Mouse (Mus musculus) macrophage (primary cell): Measurements from ENCODE around the gene Lbhd2. TPM values are rescaled to one million over a fixed set of nuclear protein-coding genes. Genes with fewer than 3 reads are reported as not detected.
A peak's percentile ranks its signal among the peaks of the same experiment; 100 is the strongest.

Experiments
- H3K27ac ChIP-seq: fragments of 350-480 bp; formaldehyde crosslinking; 2 replicates; pipeline ENCODE4 v1.9.0; 2021
- H3K36me3 ChIP-seq: fragments of 350-480 bp; formaldehyde crosslinking; 2 replicates; pipeline ENCODE4 v1.9.0; 2021; ENCODE audit errors: inconsistent target
- H3K4me3 ChIP-seq: fragments of 350-480 bp; formaldehyde crosslinking; 2 replicates; pipeline ENCODE4 v1.9.0; 2021; ENCODE audit errors: inconsistent target
- H3K79me2 ChIP-seq: fragments of 350-480 bp; formaldehyde crosslinking; 2 replicates; pipeline ENCODE4 v1.9.0; 2021; ENCODE audit errors: inconsistent target
- WGBS: methylation state at CpG from one replicate; pipeline ENCODE4 v1.1.7; 2026; ENCODE audit warnings: inconsistent platforms; ENCODE audit not compliant: missing documents; 5-methylcytosine and 5-hydroxymethylcytosine counted together
- polyA plus RNA-seq: library from polyadenylated mRNA; stranded (reverse); fragments of 250-400 nt; gene quantifications from 3 replicates; pipeline ENCODE4 v1.2.4, GENCODE M21; 2018; ENCODE audit warnings: inconsistent platforms

Lbhd2 gene
- polyA plus RNA-seq, 1 experiment from 2014 or later = not detected

DNA sequence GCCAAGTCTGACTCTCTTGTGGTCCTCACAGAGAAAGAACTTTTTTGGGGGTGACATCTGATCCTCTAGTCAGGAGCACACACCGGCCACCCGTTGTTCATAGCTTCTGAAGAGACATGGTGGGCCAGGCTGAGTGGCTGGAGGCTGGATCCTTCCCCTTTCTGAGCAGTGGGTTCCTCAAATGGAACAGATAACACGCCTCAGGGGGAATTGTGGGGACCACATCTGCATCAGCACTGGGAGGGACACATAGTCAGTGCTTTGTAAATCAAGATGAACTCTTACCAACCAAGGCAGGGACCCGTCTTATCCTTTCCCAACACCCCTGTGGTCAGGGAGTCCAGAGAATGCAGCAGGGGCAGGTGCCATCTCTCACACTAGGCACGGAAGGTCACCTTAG is 13.3 kb downstream of the Lbhd2 start:
- WGBS = 45% methylated on average over 5 of the region's 5 CpGs
- H3K36me3 ChIP-seq = no peaks in the 10 kb centered on the region
- no peaks in the 10 kb centered on the region for H3K79me2 ChIP-seq
- no peak overlapping the region for H3K4me3 ChIP-seq
- no peak overlapping the region for H3K27ac ChIP-seq

DNA sequence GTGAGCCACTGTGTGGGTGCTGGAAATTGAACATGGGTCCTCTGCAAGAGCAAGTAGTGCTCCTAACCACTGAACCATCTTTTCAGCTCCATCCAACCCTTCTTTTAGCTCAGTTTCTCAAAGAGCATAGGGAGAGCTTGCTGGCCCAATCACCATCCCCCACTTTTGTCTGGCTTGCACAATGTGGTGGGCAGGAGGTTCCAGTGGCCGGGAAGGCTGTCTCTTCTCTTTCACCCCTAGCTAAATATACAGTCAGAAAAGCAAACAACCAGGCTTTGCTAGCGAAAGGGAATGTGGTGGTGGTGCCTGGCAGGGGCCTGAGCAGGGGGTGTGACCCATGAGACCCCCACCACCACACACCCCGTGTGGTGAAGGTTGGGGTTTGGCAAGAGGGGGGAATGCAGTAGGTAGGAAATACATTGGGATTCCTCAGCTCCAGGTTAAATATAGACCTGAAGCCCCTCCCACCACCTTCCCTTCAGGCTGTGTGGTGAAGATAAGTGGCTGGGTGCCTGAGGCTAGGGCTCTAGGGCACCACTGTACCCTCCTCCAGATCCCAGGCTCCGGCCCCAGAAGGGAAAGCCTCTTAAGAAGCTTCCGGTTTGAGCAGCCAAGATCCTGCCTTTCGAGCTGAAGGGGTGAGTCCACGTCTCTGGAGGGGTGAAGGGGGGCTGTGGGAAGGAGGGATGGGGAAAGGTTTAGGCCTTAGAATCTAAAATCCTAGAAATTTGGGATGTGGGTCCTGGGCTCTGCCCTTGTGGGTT is 14.5 kb downstream of the Lbhd2 start:
- H3K4me3 ChIP-seq = no peak overlapping the region
- WGBS = 60% methylated on average over 7 of the region's 7 CpGs
- H3K79me2 ChIP-seq = no peaks in the 10 kb centered on the region
- no peaks in the 10 kb centered on the region for H3K36me3 ChIP-seq
- no peak overlapping the region for H3K27ac ChIP-seq

DNA sequence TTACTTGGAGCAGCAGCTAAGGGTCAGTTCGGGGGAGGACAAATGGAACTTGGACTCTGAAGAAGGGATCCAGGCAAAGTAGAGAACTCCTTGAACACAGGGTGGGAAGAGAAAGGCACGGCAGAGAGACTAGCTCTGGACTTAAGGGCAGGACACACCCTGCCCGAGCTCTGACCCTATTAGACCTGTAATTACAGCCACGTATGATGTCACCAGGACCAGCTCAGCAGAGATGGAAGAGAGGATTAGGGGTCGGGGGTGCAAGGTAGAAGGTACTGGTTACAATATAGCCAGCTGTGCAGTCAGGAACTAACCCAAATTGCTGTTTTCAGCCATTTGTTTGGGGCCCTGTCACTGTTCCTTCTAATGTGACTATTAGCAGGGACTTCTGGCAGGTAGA is 16.2 kb downstream of the Lbhd2 start:
- Histone ChIP-seq H3K36me3 (no peaks in the 10 kb centered on the region), H3K79me2 (no peaks in the 10 kb centered on the region), H3K4me3 (no peak overlapping the region), H3K27ac (no peak overlapping the region)
- 79% methylated on average over 5 of the region's 5 CpGs for WGBS

DNA sequence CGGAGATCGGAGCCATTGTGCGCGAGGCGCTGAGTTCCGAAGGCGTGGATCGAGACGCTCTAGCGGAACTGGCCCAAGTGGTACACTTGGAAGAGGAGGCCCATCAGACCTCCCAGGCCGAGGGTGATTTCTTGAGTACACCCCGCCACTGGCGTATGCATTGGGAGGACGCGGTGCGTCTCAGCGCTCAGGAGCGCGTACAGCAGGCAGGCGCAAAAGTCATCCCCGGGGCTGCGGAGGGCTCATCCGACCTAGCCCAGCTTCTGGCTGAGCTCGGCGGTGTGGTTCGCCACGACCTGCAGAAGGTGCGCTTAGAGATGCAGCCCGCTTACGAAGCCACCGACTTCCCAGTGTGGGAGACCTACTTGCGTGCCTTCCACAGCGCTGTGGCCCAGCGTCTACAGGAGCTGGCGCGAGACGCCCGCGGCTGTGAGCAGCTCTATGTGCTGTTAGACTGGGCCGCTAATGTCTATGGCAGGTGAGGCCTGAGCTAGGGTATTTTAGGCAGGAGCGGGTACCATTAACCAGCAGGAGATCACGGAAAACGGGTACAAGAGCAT is 17.0 kb downstream of the Lbhd2 start:
- H3K4me3 ChIP-seq = no peak overlapping the region
- 20% methylated on average over 43 of the region's 43 CpGs for WGBS

DNA sequence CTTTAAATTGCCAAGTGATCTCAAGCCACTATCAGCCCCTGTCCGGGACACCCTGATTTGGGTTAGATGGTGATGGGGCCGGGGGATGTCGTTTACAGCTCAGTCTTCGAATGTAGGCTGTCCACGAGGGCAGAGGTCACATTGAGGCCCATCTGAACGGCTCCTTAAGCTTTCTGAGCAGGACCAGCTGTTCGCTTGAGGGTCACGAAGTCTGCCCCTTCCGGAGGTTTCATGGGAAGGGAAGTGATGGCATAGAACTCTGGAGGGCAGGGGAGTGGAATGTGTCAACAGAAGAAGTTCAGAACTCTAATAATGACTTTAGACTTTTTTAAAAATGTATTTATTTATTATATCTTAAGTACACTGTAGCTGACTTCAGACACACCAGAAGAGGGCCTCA is 17.9 kb downstream of the Lbhd2 start:
- 65% methylated on average over 9 of the region's 9 CpGs for WGBS
- no peaks in the 10 kb centered on the region for H3K79me2 ChIP-seq
- no peaks in the 10 kb centered on the region for H3K36me3 ChIP-seq
- H3K4me3 ChIP-seq = no peak overlapping the region
- H3K27ac ChIP-seq = no peak overlapping the region

More for the DNA sequence above, 17.0 kb downstream of the Lbhd2 start:
- no peak overlapping the region for H3K27ac ChIP-seq
- H3K36me3 ChIP-seq = no peaks in the 10 kb centered on the region
- H3K79me2 ChIP-seq = no peaks in the 10 kb centered on the region

DNA sequence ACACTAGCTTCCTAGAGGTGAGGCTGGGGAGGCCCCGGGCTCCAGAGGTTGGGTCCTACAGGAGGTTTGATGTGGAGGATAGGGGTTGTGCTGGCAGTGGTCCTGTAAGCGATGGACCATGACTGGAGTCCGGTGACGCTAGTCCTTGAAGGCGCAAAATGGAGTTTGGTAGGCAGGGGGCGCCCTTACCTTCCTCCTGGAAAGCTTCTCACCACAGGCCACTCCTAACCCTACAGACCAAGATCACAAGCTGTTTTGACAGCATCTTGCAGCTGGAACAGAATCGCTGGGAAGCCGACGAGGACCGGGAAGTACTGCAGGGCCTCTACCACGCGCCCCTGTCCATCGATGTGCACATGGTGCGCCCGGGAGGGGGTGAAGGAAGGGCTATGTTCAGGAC is 18.6 kb downstream of the Lbhd2 start:
- Histone ChIP-seq H3K36me3 (no peaks in the 10 kb centered on the region), H3K27ac (no peak overlapping the region), H3K4me3 (no peak overlapping the region), H3K79me2 (no peaks in the 10 kb centered on the region)
- WGBS = 3% methylated on average over 14 of the region's 15 CpGs

DNA sequence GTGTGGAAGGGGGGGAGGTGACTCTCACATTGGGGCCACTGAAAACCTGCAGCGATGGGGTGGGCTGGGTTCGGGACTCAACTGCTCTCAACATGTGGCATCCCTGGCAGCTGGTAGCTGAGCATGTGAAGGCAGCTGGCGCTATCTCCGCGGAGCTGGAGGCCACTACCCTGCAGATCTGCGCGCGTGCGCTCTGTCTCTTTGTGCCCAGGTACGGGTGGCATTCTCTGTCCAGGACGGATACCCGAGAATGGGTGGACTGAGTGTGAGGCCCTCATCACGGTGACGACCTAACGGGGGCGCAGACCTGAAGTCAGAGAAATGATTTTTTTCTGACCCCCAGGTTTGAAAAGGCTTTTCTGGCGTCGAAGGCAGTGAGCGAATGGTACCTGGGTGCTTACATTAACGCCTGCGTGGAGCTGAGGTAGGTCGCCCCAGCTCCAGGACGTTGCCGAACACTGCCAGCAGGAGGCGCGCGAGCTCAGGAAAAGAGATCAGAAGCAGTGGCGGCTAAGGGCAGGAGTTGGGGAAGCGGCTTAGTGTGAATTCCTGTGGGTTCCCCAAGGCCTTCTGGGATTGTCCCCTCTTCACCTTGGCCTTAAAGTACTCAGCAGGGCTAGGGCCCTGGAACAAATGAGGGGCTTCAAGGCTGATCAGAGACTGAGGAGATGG is 19.3 kb downstream of the Lbhd2 start:
- H3K36me3 ChIP-seq = no peaks in the 10 kb centered on the region
- H3K79me2 ChIP-seq = no peaks in the 10 kb centered on the region
- WGBS = 14% methylated on average over 26 of the region's 29 CpGs

DNA sequence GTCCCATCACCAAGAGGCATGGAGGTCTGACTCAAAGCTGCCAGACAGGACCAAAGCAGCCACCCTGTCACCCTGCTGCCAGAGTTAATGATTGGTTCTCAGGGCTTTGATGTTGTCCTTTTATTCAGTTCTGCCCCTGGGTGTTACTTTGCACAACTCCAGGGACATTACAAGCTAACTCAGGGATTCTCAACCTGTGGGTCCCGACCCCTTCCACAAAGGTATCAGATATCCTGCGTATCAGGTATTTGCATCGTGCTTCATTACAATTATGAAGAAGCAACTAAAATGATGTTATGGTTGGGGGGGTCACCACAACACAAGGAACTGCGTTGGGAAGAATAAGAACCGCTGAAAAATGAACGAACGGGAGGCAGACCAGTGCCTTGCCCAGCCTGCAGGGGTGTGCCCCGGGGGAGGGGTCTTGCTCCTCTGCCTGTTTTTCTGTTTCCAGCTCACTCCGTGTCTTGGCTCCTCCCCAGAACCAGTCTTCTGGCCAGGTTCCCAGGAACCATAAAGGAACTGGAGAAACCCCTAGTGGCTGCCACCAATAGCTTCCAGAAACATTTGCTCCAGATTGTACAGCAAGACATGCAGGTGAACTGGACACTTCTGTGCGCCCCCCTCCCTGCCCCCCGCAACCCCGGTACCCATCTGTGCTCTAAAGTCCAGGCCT is 21.0 kb downstream of the Lbhd2 start:
- no peaks in the 10 kb centered on the region for H3K36me3 ChIP-seq
- H3K79me2 ChIP-seq = no peaks in the 10 kb centered on the region
- WGBS = 90% methylated on average over 12 of the region's 12 CpGs
- H3K4me3 ChIP-seq = no peak overlapping the region
- H3K27ac ChIP-seq = no peak overlapping the region

More for the DNA sequence above, 19.3 kb downstream of the Lbhd2 start:
- no peak overlapping the region for H3K4me3 ChIP-seq
- no peak overlapping the region for H3K27ac ChIP-seq

DNA sequence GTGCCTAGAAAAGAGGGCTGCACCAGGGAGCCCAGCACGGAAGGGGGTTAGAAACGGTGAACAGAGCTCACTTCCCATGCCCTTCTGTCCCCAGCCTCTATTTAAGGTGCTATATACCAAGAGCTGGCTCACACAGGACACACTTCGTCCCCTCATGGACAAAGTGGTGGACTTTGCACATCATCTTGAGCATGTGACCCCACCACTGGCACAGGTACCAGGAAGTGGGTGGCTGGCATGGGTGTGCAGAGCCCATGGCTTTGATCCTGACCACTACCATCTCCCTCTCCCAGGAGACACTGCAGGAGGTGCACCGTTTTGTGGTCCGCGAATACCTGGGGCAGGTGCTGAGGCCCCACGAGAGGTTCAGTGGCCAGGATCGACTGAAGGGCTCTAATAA is 21.8 kb downstream of the Lbhd2 start:
- no peak overlapping the region for H3K27ac ChIP-seq

DNA sequence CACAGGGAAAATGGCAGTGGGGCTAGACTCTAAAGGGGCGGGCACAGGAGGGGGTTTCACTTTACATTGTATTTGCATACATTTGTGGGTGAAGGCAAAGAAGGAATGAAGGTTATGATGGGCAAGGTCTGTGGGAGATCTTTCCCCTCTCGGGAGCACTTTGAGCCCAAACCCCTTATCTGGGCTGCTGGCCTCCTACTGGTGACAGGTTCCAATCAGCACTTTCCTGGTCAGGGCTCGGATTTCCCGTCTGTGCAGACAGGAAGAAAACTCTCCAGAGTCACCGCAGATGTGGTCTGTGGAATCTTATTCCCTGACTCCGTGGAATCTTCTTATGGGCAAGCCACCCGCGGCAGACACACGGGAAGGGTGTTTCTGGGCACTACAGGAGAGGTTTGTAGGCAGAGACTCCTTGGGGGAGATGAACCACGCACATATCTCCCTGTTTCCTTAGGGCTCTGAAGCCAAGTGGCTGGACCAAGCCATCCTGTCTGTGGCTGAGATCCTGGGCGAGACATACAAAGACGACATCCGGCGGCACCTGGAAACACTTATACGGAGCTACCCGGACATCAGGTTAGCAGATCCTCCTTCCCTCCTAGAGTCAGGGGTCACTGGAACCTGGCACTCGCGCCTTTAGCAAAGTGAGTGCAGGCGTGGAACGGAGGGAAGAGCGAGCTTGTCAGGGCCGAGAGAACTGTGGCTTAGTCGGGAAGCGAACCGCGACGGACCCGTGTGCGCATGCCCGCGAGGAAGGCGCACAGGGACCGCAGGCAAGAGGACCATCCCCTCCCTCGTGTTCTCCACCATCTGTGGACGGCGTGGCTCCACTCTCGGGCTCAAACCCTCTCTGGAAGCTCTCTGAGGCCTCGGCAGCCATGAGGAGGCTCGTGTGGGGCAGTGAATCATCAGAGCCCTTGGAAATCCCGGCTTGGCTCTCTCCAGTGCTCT is 22.6 kb downstream of the Lbhd2 start:
- Histone ChIP-seq H3K4me3 (peak overlapping the region; percentile 24), H3K79me2 (no peaks in the 10 kb centered on the region), H3K36me3 (no peaks in the 10 kb centered on the region), H3K27ac (peak overlapping the region; percentile 95)
- 14% methylated on average over 35 of the region's 40 CpGs for WGBS

More for the DNA sequence above, 21.8 kb downstream of the Lbhd2 start:
- H3K79me2 ChIP-seq = no peaks in the 10 kb centered on the region
- H3K4me3 ChIP-seq = no peak overlapping the region
- 83% methylated on average over 8 of the region's 8 CpGs for WGBS
- no peaks in the 10 kb centered on the region for H3K36me3 ChIP-seq

DNA sequence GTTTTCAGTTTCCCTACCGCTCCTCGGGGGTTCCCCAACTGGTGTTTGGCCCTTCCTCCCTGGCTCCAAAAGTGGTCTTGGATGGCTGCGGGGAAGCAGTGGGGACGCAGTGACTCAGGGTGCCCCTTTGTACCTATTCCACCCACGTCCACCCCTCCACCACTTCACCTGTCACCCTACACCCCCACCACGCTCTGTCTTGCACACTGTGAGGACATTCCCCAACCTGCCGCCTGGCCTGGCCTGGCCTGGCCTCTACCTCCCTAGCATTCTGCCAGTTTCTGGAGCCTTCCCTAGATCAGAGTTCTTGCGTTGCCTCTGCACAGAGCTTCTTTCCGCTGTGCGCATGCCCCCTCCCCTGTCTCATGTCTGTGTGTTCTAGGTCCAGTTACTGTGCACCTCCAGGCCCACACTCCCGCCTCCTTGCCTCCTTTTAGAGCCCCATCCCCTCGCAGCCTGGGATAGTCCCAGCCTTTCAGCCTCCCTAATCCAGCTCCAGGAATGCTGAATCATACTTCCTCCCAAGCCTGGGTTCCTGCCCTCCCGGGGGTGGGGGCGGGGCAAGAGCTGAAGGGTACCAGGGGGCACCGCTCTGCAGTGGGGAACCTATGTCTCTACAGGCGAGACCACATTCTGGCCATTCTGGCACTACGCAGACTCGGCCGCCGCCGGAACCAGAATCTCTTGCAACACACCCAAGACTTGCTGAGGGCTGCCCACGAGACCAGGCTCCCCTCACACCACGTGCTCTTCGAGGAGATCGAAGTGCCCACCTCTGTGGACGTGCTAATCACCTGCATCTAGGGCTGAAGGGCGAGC is 23.6 kb downstream of the Lbhd2 start:
- H3K36me3 ChIP-seq = no peaks in the 10 kb centered on the region
- H3K79me2 ChIP-seq = no peaks in the 10 kb centered on the region
- WGBS = 8% methylated on average over 27 of the region's 27 CpGs
- peak overlapping the region; percentile 24 for H3K4me3 ChIP-seq
- peak overlapping the region; percentile 95 for H3K27ac ChIP-seq

DNA sequence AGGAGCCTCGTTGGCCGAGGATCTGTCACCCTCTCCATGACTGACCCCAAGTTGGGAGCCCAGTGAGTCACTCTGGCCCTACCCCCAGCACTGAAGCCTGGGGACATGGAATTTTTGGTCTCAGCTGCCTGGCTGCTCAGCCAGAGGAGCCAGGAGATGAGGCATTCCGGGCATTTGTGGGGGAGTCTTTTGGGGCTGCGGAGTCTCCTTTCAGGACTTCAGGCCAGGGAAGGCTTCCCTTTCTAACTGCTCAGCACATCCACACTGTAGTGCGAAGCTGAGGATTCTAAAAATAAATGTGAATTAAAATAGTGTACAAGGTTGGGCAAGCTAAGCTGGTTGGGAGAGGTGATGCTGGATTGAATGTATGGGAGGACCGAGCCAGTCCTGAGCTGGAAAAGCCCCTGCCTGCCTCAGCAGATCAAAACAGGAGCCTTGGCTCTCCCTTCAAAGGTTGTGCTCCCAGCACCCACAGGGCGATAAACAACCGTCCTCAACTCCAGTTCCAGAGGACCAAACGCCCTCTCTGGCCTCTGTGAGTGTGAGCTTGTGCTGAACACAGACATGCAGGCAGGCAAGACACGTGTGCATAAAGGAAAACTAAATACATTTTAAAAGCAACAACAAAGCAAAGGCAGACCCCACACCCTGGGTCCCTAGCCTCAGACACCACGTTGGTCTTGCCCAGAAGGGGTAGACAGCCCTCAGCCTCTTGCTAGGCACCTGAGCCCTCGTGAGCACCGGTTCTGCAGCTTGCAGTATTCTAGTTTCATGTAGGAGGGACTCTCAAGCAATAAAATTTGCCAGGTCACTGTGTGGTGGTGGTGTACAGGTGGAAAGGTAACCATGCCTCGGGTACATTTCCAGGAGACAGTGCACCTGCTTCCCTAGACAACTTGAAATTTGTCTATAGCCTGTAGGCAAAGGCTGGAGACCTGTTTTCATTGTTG is 24.5 kb downstream of the Lbhd2 start:
- no peak overlapping the region for H3K4me3 ChIP-seq
- H3K27ac ChIP-seq = peak overlapping the region; percentile 95
- WGBS = 74% methylated on average over 14 of the region's 14 CpGs
- H3K36me3 ChIP-seq = no peaks in the 10 kb centered on the region
- H3K79me2 ChIP-seq = no peaks in the 10 kb centered on the region
